Mouse (Mus musculus) bone marrow, adult 2 months (tissue): Measurements from ENCODE around the gene Apoa5. TPM values are rescaled to one million over a fixed set of nuclear protein-coding genes. Genes with fewer than 3 reads are reported as not detected.

Source experiments
- H3K27ac ChIP-seq: fragments of 200-500 bp; 2 replicates; pipeline ENCODE4 v1.5.1; 2012; ENCODE audit warnings: low read depth, mild to moderate bottlenecking, control low read depth, inconsistent platforms, low read length; ENCODE audit not compliant: control insufficient read depth, poor library complexity, insufficient read depth
- H3K4me1 ChIP-seq: fragments of 200-500 bp; 2 replicates; pipeline ENCODE4 v1.6.1; 2011; ENCODE audit warnings: low read length; ENCODE audit not compliant: control insufficient read depth, insufficient read depth
- H3K4me3 ChIP-seq: fragments of 200-500 bp; replicated peaks from 2 replicates; pipeline ENCODE3; 2011; ENCODE audit warnings: mild to moderate bottlenecking, low read depth, low read length, control low read depth; ENCODE audit not compliant: control insufficient read depth
- CTCF ChIP-seq: fragments of 200-500 bp; IDR thresholded peaks from 2 replicates; pipeline ENCODE4 v1.5.1; 2011; ENCODE audit warnings: low read length, control low read depth; ENCODE audit not compliant: control insufficient read depth, insufficient read depth
- POLR2A ChIP-seq: fragments of 200-500 bp; IDR thresholded peaks from 2 replicates; pipeline ENCODE4 v1.6.1; 2011; ENCODE audit warnings: low read depth, mild to moderate bottlenecking, control low read depth, low read length, borderline replicate concordance; ENCODE audit not compliant: control insufficient read depth
- WGBS: fragments of 180-500 bp; shearing (Covaris S2); methylation state at CpG from one replicate; pipeline ENCODE4 v1.1.7; 2018; 5-methylcytosine and 5-hydroxymethylcytosine counted together
- polyA plus RNA-seq: library from polyadenylated mRNA; stranded (reverse); fragments of >200 nt; gene quantifications from 2 replicates; pipeline ENCODE4 v1.2.4, GENCODE M21; 2011; ENCODE audit warnings: low replicate concordance; ENCODE audit not compliant: missing spikeins, insufficient read depth, insufficient read length

Apoa5 gene
- 0.38 and 3.9 TPM in 2 replicates for polyA plus RNA-seq

GRCm38 (mm10) chr9:46268343-46268873 lies at the start of gene Apoa5:
TSS of gene Apoa5 (plus strand) at chr9:46268633.
- Histone ChIP-seq H3K4me3 (no peak within 1 kb of the TSS), H3K4me1 (no peaks in the 10 kb centered on the region; the same call in 1 of the 2 replicates), H3K27ac (no peak within 1 kb of the TSS)
- TF ChIP-seq CTCF (no peak), POLR2A (no peak)
- 55% methylated on average over 7 of the region's 7 CpGs for WGBS

- no peak overlapping the region for H3K27ac ChIP-seq
- WGBS, result 83% methylated on average over 6 of the region's 6 CpGs
These were observed 45.3 kb upstream of the Apoa5 start for GRCm38 (mm10) chr9:46223090-46223489.

GRCm38 (mm10) chr9:46224101-46224500 lies 44.3 kb upstream of the Apoa5 start:
- Histone ChIP-seq H3K4me3 (no peak overlapping the region), H3K27ac (no peak overlapping the region), H3K4me1 (no peaks in the 10 kb centered on the region)
- no peak for TF ChIP-seq POLR2A
- TF ChIP-seq CTCF, result no peak
- WGBS, result 81% methylated on average over 3 of the region's 3 CpGs

More at GRCm38 (mm10) chr9:46223090-46223489, 45.3 kb upstream of the Apoa5 start:
- TF ChIP-seq CTCF, result no peak
- no peak for TF ChIP-seq POLR2A
- Histone ChIP-seq H3K4me3 (no peak overlapping the region), H3K4me1 (no peaks in the 10 kb centered on the region)

GRCm38 (mm10) chr9:46224945-46225660 lies 43.3 kb upstream of the Apoa5 start:
- Histone ChIP-seq H3K27ac (no peak overlapping the region), H3K4me3 (no peak overlapping the region), H3K4me1 (no peaks in the 10 kb centered on the region; the same call in 1 of the 2 replicates)
- 59% methylated on average over 5 of the region's 5 CpGs for WGBS
- no peak for TF ChIP-seq CTCF
- no peak for TF ChIP-seq POLR2A

GRCm38 (mm10) chr9:46227064-46227614 lies 41.3 kb upstream of the Apoa5 start:
- Histone ChIP-seq H3K4me1 (no peaks in the 10 kb centered on the region; the same call in 1 of the 2 replicates), H3K27ac (no peak overlapping the region), H3K4me3 (no peak overlapping the region)
- TF ChIP-seq CTCF, result no peak
- 66% methylated on average over 3 of the region's 3 CpGs for WGBS

GRCm38 (mm10) chr9:46228491-46228890 lies 39.9 kb upstream of the Apoa5 start, which contains the start of gene Apoa1:
TSS of gene Apoa1 (plus strand) at chr9:46228580.
- H3K4me1 ChIP-seq, result no peaks in the 10 kb centered on the region; the same call in 1 of the 2 replicates
- H3K27ac ChIP-seq, result no peak within 1 kb of the TSS
- H3K4me3 ChIP-seq, result no peak within 1 kb of the TSS
- WGBS, result 71% methylated on average over 9 of the region's 9 CpGs
- no peak for TF ChIP-seq CTCF
- no peak for TF ChIP-seq POLR2A

- 19% methylated on average over 37 of the region's 37 CpGs for WGBS
- Histone ChIP-seq H3K27ac (no peak overlapping the region), H3K4me3 (no peak overlapping the region), H3K4me1 (no peaks in the 10 kb centered on the region; the same call in 1 of the 2 replicates)
- TF ChIP-seq CTCF, result peak; percentile 58
- no peak for TF ChIP-seq POLR2A
These were observed 38.6 kb upstream of the Apoa5 start for GRCm38 (mm10) chr9:46229573-46230449.

GRCm38 (mm10) chr9:46230450-46230975 lies 37.9 kb upstream of the Apoa5 start:
- Histone ChIP-seq H3K27ac (no peak overlapping the region), H3K4me1 (no peaks in the 10 kb centered on the region; the same call in 1 of the 2 replicates), H3K4me3 (no peak overlapping the region)
- TF ChIP-seq CTCF (no peak), POLR2A (no peak)
- WGBS, result 43% methylated on average over 13 of the region's 13 CpGs
